Mouse (Mus musculus): ENCODE results near the gene Fdx1. TPM values are rescaled to one million over a fixed set of nuclear protein-coding genes. Genes with fewer than 3 reads are reported as not detected.

The Fdx1 gene
- polyA plus RNA-seq (2012; rRNA removed), result 26.8 and 27.3 TPM in 2 replicates

GRCm38 (mm10) chr9:51962975-51963701 is at the start of gene Fdx1:
Fdx1 (minus strand) TSS chr9:51963556.

Other genes starting within 250 kb of the Fdx1 start
- gene Arhgap20, start 198.2 kb downstream of the Fdx1 start, polyA plus RNA-seq (2012; rRNA removed), result 11.1 and 11.3 TPM in 2 replicates
- 38.5 and 38.9 TPM in 2 replicates for gene Rdx, start 83.6 kb upstream of the Fdx1 start, polyA plus RNA-seq (2012; rRNA removed)
- 5.8 and 6.3 TPM in 2 replicates for gene Zc3h12c, start 205.0 kb upstream of the Fdx1 start, polyA plus RNA-seq (2012; rRNA removed)